Mouse (Mus musculus) heart, adult 2 months (tissue): Measurements from ENCODE around the gene Clcnka. TPM values are rescaled to one million over a fixed set of nuclear protein-coding genes. Genes with fewer than 3 reads are reported as not detected.

Experiments
- DNase-seq, 2 experiments: peaks; one replicate each; pipeline ENCODE4 v3.0.0; 2021
- H3K27ac ChIP-seq: fragments of 200-600 bp; 2 replicates; pipeline ENCODE4 v1.8.1; 2022
- H3K27me3 ChIP-seq: fragments of 200-500 bp; 2 replicates; pipeline ENCODE4 v1.6.1; 2012; ENCODE audit warnings: mild to moderate bottlenecking, low read length, inconsistent platforms, mixed read lengths; ENCODE audit not compliant: control insufficient read depth, insufficient read depth
- H3K36me3 ChIP-seq: fragments of 200-500 bp; 2 replicates; pipeline ENCODE4 v1.6.1; 2012; ENCODE audit warnings: low read length, inconsistent platforms; ENCODE audit not compliant: control insufficient read depth, insufficient read depth
- H3K4me1 ChIP-seq: fragments of 200-500 bp; 2 replicates; pipeline ENCODE4 v1.6.1; 2011; ENCODE audit warnings: low read length; ENCODE audit not compliant: control insufficient read depth, insufficient read depth
- H3K4me3 ChIP-seq: fragments of 200-600 bp; 2 replicates; pipeline ENCODE4 v1.8.1; 2022
- H3K79me2 ChIP-seq: fragments of 200-500 bp; replicated peaks from 2 replicates; pipeline ENCODE4 v1.6.1; 2012; ENCODE audit warnings: mild to moderate bottlenecking, inconsistent platforms, low read length, moderate library complexity, mixed read lengths; ENCODE audit not compliant: control insufficient read depth, insufficient read depth
- H3K9ac ChIP-seq: fragments of 200-500 bp; 2 replicates; pipeline ENCODE4 v1.6.1; 2012; ENCODE audit warnings: low read depth, mild to moderate bottlenecking, control low read depth, inconsistent platforms, low read length, mixed read lengths
- CTCF ChIP-seq: fragments of 200-600 bp; IDR thresholded peaks from 2 replicates; pipeline ENCODE4 v1.8.1; 2022; ENCODE audit warnings: antibody characterized with exemption, mild to moderate bottlenecking, moderate library complexity
- EP300 ChIP-seq: fragments of 200-500 bp; IDR thresholded peaks from 2 replicates; pipeline ENCODE4 v1.6.1; 2011; ENCODE audit warnings: low read depth, low read length, control low read depth; ENCODE audit not compliant: insufficient read depth
- POLR2A ChIP-seq: fragments of 200-500 bp; IDR thresholded peaks from 2 replicates; pipeline ENCODE4 v1.6.1; 2011; ENCODE audit warnings: mild to moderate bottlenecking, low read depth, low read length, control low read depth; ENCODE audit not compliant: insufficient read depth
- WGBS: fragments of 180-500 bp; shearing (Covaris S2); methylation state at CpG from one replicate; pipeline ENCODE4 v1.1.7; 2018; 5-methylcytosine and 5-hydroxymethylcytosine counted together
- intact Hi-C: fragments of 180-260 bp; cut with DNase I; formaldehyde crosslinking; loops from one replicate; pipeline ENCODE4 v1.15.1; 2025
- polyA plus RNA-seq: library from polyadenylated mRNA; depleted of rRNA; stranded (reverse); fragments of >200 nt; gene quantifications from 2 replicates; pipeline ENCODE4 v1.2.3, GENCODE M21; 2012
- total RNA-seq, 2 experiments: library from RNA; stranded (reverse); gene quantifications; 2 replicates each; pipeline ENCODE4 v1.2.3; 2021

The Clcnka gene
- total and polyA plus RNA-seq, 3 experiments: 0.04 TPM; not detected in 2

- Histone ChIP-seq H3K36me3 (no peaks in the 10 kb centered on the region), H3K4me1 (no peaks in the 10 kb centered on the region; the same call in 1 of the 2 replicates), H3K4me3 (no peak overlapping the region), H3K27me3 (no peaks in the 10 kb centered on the region), H3K9ac (no peak overlapping the region), H3K79me2 (no peaks in the 10 kb centered on the region), H3K27ac (no peak overlapping the region)
- WGBS: 70% methylated on average over 18 of the region's 18 CpGs
- no peak for DNase-seq
- no peak for TF ChIP-seq EP300
- TF ChIP-seq CTCF: no peak
- intact Hi-C loops: loop anchor here (5.0 kb wide), 1 partner anchor 468 kb away; no protein-coding TSS in a partner anchor
Observed at GRCm38 (mm10) chr4:141389366-141390150, 9.0 kb downstream of the Clcnka start.

GRCm38 (mm10) chr4:141387933-141388332, 10.6 kb downstream of the Clcnka start:
- TF ChIP-seq CTCF (no peak), POLR2A (no peak), EP300 (no peak)
- H3K36me3 ChIP-seq: no peaks in the 10 kb centered on the region
- no peaks in the 10 kb centered on the region for H3K79me2 ChIP-seq
- no peaks in the 10 kb centered on the region; the same call in 1 of the 2 replicates for H3K4me1 ChIP-seq
- no peak overlapping the region for H3K9ac ChIP-seq
- intact Hi-C loops: loop anchor here (5.0 kb wide), 1 partner anchor 469 kb away; no protein-coding TSS in a partner anchor
- H3K4me3 ChIP-seq: no peak overlapping the region
- no peaks in the 10 kb centered on the region for H3K27me3 ChIP-seq
- DNase-seq: no peak
- WGBS: 60% methylated on average over 5 of the region's 5 CpGs
- no peak overlapping the region for H3K27ac ChIP-seq

DNA sequence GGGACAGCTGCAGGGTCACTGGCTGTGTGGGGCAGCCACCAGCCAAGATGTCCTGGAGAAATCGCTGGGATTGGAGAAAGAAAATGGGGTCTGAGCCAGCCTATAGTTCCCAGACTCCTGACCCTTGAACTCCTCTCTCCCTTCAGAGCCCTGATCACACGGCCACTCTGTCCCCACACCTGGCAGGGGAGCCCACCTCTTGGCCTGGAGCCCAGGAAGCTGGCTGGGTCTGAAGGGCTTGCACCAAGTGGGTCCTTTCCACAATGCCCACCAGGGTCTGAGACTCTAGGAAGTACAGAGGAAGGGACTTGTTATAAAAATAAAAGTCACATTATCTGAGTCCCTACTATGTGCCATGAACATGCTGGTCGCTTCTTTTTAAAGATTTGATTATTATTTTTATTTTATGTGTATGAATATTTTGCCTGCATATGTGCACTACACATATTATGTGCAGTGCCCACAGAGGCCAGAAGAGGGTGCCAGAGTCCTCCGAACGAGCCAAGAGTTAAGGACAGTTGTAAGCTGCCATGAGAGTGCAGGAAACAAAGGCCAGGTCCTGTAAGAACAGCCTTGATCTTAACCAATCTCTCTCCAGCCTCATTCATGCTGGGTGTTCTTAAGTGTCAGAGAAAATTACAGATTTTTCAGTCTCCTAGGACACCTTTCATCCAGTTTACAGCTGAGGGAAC, 11.3 kb downstream of the Clcnka start:
- Histone ChIP-seq H3K4me3 (no peak overlapping the region), H3K27ac (no peak overlapping the region), H3K79me2 (no peaks in the 10 kb centered on the region), H3K4me1 (no peaks in the 10 kb centered on the region; the same call in 1 of the 2 replicates), H3K27me3 (peaks cover 2% of the 10 kb centered on the region), H3K9ac (no peak overlapping the region), H3K36me3 (no peaks in the 10 kb centered on the region)
- intact Hi-C loops: loop anchor here (5.0 kb wide), 1 partner anchor 470 kb away; no protein-coding TSS in a partner anchor
- TF ChIP-seq EP300 (0 out of 2 replicates have a peak, but pooled peaks have one; percentile 36), POLR2A (no peak), CTCF (peak; percentile 88)
- WGBS: 23% methylated on average over 5 of the region's 5 CpGs
- DNase-seq: peak; percentile 63 to 81

DNA sequence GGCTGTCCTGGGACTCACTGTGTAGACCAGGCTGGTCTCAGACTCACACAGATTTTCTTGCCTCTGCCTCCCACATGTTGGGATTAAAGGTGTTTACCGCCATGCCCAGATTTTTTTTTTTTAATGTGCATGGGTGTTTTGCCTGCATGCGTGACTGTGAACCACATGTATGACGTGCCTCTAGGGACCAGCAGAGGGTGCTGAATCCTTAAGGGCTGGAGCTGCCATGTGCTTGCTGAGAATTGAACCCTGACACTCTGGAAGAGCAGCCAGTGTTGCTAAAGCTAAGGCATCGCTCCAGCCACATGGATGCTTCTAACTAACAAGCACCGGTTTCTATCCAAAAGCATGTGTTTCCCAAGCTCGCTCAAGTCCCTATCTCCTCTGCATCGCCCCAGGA, 12.4 kb downstream of the Clcnka start:
- Histone ChIP-seq H3K4me3 (no peak overlapping the region), H3K4me1 (no peaks in the 10 kb centered on the region; the same call in 1 of the 2 replicates), H3K79me2 (no peaks in the 10 kb centered on the region), H3K36me3 (no peaks in the 10 kb centered on the region), H3K9ac (no peak overlapping the region), H3K27ac (no peak overlapping the region), H3K27me3 (peaks cover 3% of the 10 kb centered on the region)
- no peak for DNase-seq
- no peak for TF ChIP-seq EP300
- TF ChIP-seq CTCF: no peak; the same call in 1 of the 2 replicates
- TF ChIP-seq POLR2A: no peak
- intact Hi-C loops: loop anchor here (5.0 kb wide), 1 partner anchor 471 kb away; no protein-coding TSS in a partner anchor
- 72% methylated on average over 7 of the region's 7 CpGs for WGBS

- no peaks in the 10 kb centered on the region; the same call in 1 of the 2 replicates for H3K4me1 ChIP-seq
- H3K36me3 ChIP-seq: no peaks in the 10 kb centered on the region
- H3K9ac ChIP-seq: no peak overlapping the region
- H3K79me2 ChIP-seq: no peaks in the 10 kb centered on the region
- H3K27ac ChIP-seq: no peak overlapping the region
- no peak for TF ChIP-seq POLR2A
- TF ChIP-seq CTCF: peak; percentile 89
- TF ChIP-seq EP300: 0 out of 2 replicates have a peak, but pooled peaks have one; percentile 33
- intact Hi-C loops: loop anchor here (5.0 kb wide), 1 partner anchor 472 kb away; no protein-coding TSS in a partner anchor
- 2% methylated on average over 7 of the region's 7 CpGs for WGBS
- peak; percentile 28 to 49 for DNase-seq
- H3K4me3 ChIP-seq: no peak overlapping the region
- peaks cover 3% of the 10 kb centered on the region for H3K27me3 ChIP-seq
Observed at GRCm38 (mm10) chr4:141385275-141385674, 13.2 kb downstream of the Clcnka start.

DNA sequence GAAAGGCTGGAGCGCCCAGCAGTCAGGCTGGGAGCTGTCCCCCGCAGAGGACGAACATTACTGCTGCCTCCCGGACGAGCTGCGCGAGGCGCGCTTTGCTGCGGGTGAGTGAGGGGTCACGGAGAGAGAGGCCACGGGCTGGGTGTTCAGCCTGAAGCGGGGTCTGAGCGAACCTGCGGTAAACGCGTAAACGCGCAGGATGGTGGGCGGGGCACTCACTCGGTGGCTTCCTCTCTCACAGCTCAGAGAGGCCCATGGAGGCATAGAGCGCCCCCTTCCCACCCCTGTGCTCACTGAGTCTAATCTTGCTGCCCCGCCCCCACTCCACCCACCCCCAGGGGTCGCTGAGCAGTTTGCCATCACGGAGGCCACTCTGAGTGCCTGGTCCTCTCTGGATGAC, 16.1 kb downstream of the Clcnka start:
- peaks cover 3% of the 10 kb centered on the region for H3K27me3 ChIP-seq
- 2% methylated on average over 25 of the region's 25 CpGs for WGBS
- intact Hi-C loops: no loop called here
- DNase-seq: no peak
- no peak overlapping the region for H3K9ac ChIP-seq
- H3K4me1 ChIP-seq: no peaks in the 10 kb centered on the region; the same call in 1 of the 2 replicates
- H3K36me3 ChIP-seq: no peaks in the 10 kb centered on the region
- no peak overlapping the region for H3K4me3 ChIP-seq
- H3K79me2 ChIP-seq: no peaks in the 10 kb centered on the region
- TF ChIP-seq EP300 (no peak), POLR2A (no peak), CTCF (no peak)
- H3K27ac ChIP-seq: no peak overlapping the region
